Mouse (Mus musculus): ENCODE results near the gene 2810004N23Rik.

GRCm38 (mm10) chr8:124872081-124872480 is 9.2 kb upstream of the 2810004N23Rik start:
- TF ChIP-seq CTCF (IDR thresholded peaks at IDR 0.05) (no peak), EP300 (IDR thresholded peaks at IDR 0.05) (no peak)

Data from lung, postnatal 0 days (tissue).